Mouse (Mus musculus) stomach, embryonic 14.5 days (tissue): ENCODE results near the gene Ror2. TPM values are rescaled to one million over a fixed set of nuclear protein-coding genes. Genes with fewer than 3 reads are reported as not detected.

Source experiments
- ATAC-seq: fragments of 200-750 bp; cut with Nextera tagmentation; 2 replicates; pipeline ENCODE4 v1.8.0; 2017; ENCODE audit warnings: low read depth, moderate TSS enrichment; ENCODE audit not compliant: insufficient number of reproducible peaks, insufficient read depth, low FRiP score
- H3K27ac ChIP-seq: fragments of 300-500 bp; sonication (generic); 2 replicates; pipeline ENCODE4 v1.5.1; 2014; ENCODE audit warnings: mild to moderate bottlenecking, low read length, moderate library complexity, mixed read lengths
- H3K27me3 ChIP-seq: fragments of 300-500 bp; sonication (generic); 2 replicates; pipeline ENCODE4 v1.6.1; 2014; ENCODE audit warnings: low read length, control low read depth, mixed read lengths; ENCODE audit not compliant: control insufficient read depth, insufficient read depth
- H3K36me3 ChIP-seq: fragments of 300-500 bp; sonication (generic); 2 replicates; pipeline ENCODE4 v1.6.1; 2014; ENCODE audit warnings: mild to moderate bottlenecking, control low read depth, low read length, moderate library complexity, mixed read lengths; ENCODE audit not compliant: control insufficient read depth, insufficient read depth
- H3K4me1 ChIP-seq: fragments of 300-500 bp; sonication (generic); 2 replicates; pipeline ENCODE4 v1.6.1; 2014; ENCODE audit warnings: low read length, control low read depth, mixed read lengths; ENCODE audit not compliant: control insufficient read depth, insufficient read depth
- H3K4me2 ChIP-seq: fragments of 300-500 bp; sonication (generic); replicated peaks from 2 replicates; pipeline ENCODE4 v1.6.1; 2014; ENCODE audit warnings: low read depth, low read length, control low read depth
- H3K4me3 ChIP-seq: fragments of 300-500 bp; sonication (generic); 2 replicates; pipeline ENCODE4 v1.5.1; 2014; ENCODE audit warnings: low read depth, low read length, control low read depth
- H3K9ac ChIP-seq: fragments of 300-500 bp; sonication (generic); replicated peaks from 2 replicates; pipeline ENCODE4 v1.6.1; 2014; ENCODE audit warnings: low read depth, mild to moderate bottlenecking, control low read depth, low read length, moderate library complexity, mixed read lengths
- H3K9me3 ChIP-seq: fragments of 300-500 bp; sonication (generic); 2 replicates; pipeline ENCODE4 v1.6.1; 2016; ENCODE audit warnings: low read depth, low read length, control low read depth; ENCODE audit not compliant: control insufficient read depth
- WGBS: fragments of 180-500 bp; shearing (Covaris S2); extraction: QIAGEN DNeasy Blood & Tissue Kit; methylation state at CpG from one replicate; pipeline ENCODE4 v1.1.7; 2014; 5-methylcytosine and 5-hydroxymethylcytosine counted together
- polyA plus RNA-seq: library from polyadenylated mRNA; unstranded; fragments of >200 nt; fragmentation: Nextera tagmentation; extraction: Ambion mirVana; gene quantifications from 2 replicates; pipeline ENCODE4 v1.2.1, GENCODE M21; 2014

The Ror2 gene
- polyA plus RNA-seq, 1 experiment from 2014 or later: 13.9 TPM

DNA sequence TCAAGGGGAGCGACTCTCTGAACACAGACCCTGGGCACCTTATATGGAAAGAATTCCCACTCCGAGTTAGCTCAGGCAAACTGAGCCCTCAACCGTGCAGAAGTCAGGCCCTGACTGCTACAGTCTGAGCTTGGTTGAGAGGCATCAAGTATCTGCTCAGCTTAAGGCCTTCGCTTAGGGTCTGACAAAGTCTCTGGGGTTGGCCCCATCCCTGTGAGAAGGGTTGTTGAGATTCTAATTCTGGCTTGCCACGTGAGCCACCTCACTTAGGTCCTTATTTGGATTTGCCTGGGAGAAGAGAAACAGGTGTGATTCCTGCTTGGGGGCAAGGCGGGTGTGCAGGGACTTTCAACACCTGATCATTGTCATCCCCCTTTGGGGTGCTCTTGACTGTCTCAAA lies 129.6 kb downstream of the Ror2 start:
- H3K4me2 ChIP-seq: no peak overlapping the region
- H3K36me3 ChIP-seq: no peaks in the 10 kb centered on the region
- no peaks in the 10 kb centered on the region for H3K9me3 ChIP-seq
- 0 out of 2 replicates have a peak, but pooled peaks have one; percentile 18 for ATAC-seq
- no peaks in the 10 kb centered on the region for H3K27me3 ChIP-seq
- peaks cover 48% of the 10 kb centered on the region for H3K4me1 ChIP-seq
- 70% methylated on average over 6 of the region's 6 CpGs for WGBS
- H3K9ac ChIP-seq: no peak overlapping the region
- no peak overlapping the region for H3K4me3 ChIP-seq
- peak overlapping the region; percentile 75 for H3K27ac ChIP-seq

DNA sequence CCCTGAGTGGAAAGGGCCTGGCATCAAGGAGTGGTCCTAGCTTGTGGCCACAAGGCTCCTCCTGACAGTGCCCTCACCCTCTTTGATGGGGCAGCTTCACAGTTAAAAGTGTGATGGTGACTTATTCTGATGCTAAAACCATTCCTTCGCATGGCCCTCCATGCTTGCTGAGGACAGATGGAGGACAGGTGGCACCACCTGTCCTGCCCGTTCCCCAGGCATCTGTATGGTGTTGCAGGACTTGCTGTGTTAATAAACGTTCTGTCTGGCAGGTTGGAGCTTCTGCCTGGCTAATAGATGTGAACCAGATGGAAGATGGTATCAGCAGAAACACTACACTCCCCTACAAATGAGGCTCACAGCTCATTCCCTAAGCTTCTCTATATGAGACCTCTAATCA lies 140.4 kb downstream of the Ror2 start:
- Histone ChIP-seq H3K36me3 (0 out of 2 replicates have a peak, but pooled peaks cover 6% of the 10 kb centered on the region), H3K9me3 (no peaks in the 10 kb centered on the region), H3K9ac (no peak overlapping the region), H3K4me1 (peaks cover 3% of the 10 kb centered on the region; the same call in 1 of the 2 replicates), H3K27ac (no peak overlapping the region), H3K4me2 (no peak overlapping the region), H3K27me3 (no peaks in the 10 kb centered on the region), H3K4me3 (no peak overlapping the region)
- no peak for ATAC-seq
- 59% methylated on average over 3 of the region's 3 CpGs for WGBS

DNA sequence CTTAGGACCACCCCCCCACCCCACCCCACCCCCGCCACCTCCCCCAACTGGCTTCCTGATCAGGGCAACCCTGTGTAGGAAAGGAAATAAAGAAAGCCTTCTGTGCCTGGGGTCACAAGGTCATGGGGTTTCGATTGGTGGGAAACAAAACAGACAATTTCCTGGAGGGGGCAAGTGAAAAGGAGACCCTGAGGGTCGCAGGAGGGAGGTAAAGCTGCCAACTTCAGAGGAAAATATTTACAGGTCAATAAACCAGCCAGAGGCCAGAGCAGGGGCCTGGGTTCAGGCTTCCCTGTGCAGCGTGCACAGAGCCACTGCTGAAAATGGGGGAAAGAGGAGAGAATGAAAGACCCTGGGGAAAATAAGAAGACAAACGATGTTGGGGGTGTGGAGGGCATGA lies 142.8 kb downstream of the Ror2 start:
- Histone ChIP-seq H3K9me3 (peaks cover 9% of the 10 kb centered on the region; the same call in 1 of the 2 replicates), H3K36me3 (peaks cover 6% of the 10 kb centered on the region; the same call in 1 of the 2 replicates), H3K4me1 (peaks cover 3% of the 10 kb centered on the region; the same call in 1 of the 2 replicates), H3K27me3 (no peaks in the 10 kb centered on the region), H3K27ac (no peak overlapping the region), H3K4me3 (no peak overlapping the region), H3K4me2 (no peak overlapping the region), H3K9ac (no peak overlapping the region)
- ATAC-seq: no peak
- WGBS: 37% methylated on average over 5 of the region's 5 CpGs

DNA sequence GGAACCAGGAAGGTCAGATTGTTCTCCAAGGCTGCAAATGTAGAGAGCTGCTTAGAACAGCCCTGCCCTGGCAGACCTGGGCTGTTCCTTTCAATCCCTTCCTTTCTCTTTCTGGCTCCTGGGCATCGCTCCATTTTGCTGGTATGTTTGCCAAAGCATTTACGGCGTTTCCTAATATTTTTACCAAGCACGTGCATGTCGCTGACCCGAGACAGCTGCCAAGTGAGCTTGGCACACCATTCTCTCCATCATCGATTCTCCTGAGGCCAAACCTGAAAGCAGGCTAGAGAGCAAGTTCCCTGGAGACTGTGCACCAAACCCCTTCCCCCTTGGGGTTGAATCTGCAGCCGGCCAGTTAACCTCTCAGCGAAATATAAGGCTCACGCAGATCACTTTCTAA lies 143.7 kb downstream of the Ror2 start:
- Histone ChIP-seq H3K9ac (no peak overlapping the region), H3K9me3 (peaks cover 12% of the 10 kb centered on the region; the same call in 1 of the 2 replicates), H3K4me2 (no peak overlapping the region), H3K27me3 (no peaks in the 10 kb centered on the region), H3K4me3 (no peak overlapping the region), H3K27ac (no peak overlapping the region), H3K36me3 (peaks cover 6% of the 10 kb centered on the region; the same call in 1 of the 2 replicates), H3K4me1 (peaks cover 3% of the 10 kb centered on the region; the same call in 1 of the 2 replicates)
- WGBS: 79% methylated on average over 10 of the region's 10 CpGs
- no peak for ATAC-seq

DNA sequence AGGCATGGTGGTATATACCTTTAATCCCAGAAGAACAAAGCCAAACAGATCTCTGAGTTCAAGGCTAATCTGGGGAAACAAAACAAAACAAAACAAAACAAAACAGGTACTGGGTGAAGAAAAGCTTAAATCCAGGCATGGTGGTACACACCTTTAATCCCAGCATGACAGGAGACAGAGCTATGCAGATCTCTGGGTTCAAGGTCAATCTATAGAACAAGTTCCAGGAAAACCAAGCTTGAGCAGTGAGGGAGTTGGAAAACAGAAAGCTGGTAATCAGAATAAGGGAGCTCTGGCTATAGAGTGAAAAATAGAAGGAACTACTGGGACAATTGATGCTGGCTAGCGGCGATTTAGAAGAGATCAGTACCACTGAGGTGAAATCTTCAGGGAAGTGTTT lies 145.6 kb downstream of the Ror2 start:
- peaks cover 3% of the 10 kb centered on the region; the same call in 1 of the 2 replicates for H3K4me1 ChIP-seq
- peaks cover 12% of the 10 kb centered on the region; the same call in 1 of the 2 replicates for H3K9me3 ChIP-seq
- no peak for ATAC-seq
- no peak overlapping the region for H3K9ac ChIP-seq
- peaks cover 4% of the 10 kb centered on the region; the same call in 1 of the 2 replicates for H3K36me3 ChIP-seq
- no peak overlapping the region for H3K4me2 ChIP-seq
- H3K4me3 ChIP-seq: no peak overlapping the region
- H3K27me3 ChIP-seq: no peaks in the 10 kb centered on the region
- WGBS: 92% methylated on average over 2 of the region's 2 CpGs
- H3K27ac ChIP-seq: no peak overlapping the region

DNA sequence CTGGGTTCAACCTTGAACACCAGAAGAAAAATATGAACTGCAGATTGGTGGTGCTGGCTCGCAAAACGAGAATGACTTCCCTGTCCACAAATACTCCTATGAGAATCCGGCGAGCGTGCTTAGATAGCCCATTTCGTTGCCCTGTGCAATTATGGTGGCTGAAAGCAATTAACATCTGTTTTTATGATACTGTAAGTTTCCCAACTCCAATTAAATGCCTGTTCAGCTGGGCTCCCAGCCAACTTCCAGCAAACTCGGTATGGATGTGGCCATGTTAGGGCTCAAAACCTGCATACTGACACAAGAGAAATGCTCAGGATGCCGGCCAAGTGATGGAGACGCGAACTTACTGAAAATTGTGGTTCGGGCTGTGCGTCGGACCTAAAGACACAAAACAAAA lies 155.4 kb downstream of the Ror2 start:
- no peak overlapping the region for H3K9ac ChIP-seq
- H3K9me3 ChIP-seq: no peaks in the 10 kb centered on the region
- 0 out of 2 replicates have a peak, but pooled peaks cover 3% of the 10 kb centered on the region for H3K4me1 ChIP-seq
- no peak overlapping the region for H3K4me3 ChIP-seq
- H3K4me2 ChIP-seq: no peak overlapping the region
- no peak overlapping the region for H3K27ac ChIP-seq
- H3K27me3 ChIP-seq: no peaks in the 10 kb centered on the region
- no peak for ATAC-seq
- WGBS: 74% methylated on average over 13 of the region's 13 CpGs
- peaks cover 11% of the 10 kb centered on the region for H3K36me3 ChIP-seq

DNA sequence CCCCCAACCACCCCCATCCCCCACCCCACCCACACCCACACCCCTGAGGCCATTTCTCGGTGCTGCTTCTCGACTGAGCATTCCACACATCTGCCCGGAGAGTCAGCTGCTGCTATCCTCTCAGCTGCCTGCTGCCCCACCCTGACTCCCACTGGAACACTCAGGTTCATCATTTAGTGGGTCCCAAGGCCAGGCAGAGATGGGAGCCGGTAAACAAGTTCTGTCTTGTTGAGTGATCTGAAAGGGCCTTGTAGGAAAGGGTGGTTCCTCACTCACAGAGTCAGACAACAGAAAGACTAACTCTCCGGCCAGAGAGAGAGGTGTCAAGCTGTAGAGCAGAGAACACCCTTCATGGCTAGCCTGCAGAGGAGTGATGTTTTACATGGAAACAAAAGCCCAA lies 155.9 kb downstream of the Ror2 start:
- ATAC-seq: no peak
- no peak overlapping the region for H3K27ac ChIP-seq
- 76% methylated on average over 5 of the region's 5 CpGs for WGBS
- no peak overlapping the region for H3K4me3 ChIP-seq
- H3K9ac ChIP-seq: no peak overlapping the region
- peaks cover 11% of the 10 kb centered on the region for H3K36me3 ChIP-seq
- 0 out of 2 replicates have a peak, but pooled peaks cover 3% of the 10 kb centered on the region for H3K4me1 ChIP-seq
- no peak overlapping the region for H3K4me2 ChIP-seq
- H3K9me3 ChIP-seq: no peaks in the 10 kb centered on the region
- no peaks in the 10 kb centered on the region for H3K27me3 ChIP-seq

DNA sequence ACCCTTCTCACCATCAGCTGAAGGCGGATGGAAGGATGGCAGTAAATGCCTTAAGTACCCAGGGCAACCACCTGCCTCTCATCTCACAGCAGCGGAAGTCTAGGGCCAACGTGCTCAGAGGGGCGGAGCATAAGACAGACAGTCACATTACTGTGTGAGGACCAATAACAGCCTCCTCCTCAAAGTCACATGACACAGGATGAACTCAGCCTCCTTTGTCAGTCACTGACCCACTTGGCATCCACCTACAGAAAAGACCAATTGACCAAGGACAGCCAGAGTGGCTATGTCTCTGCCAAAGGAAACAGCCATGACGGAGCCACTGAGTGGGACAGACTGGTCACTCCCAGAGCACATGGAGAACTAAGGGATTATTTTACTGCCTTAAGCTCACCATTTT lies 160.3 kb downstream of the Ror2 start:
- Histone ChIP-seq H3K27me3 (no peaks in the 10 kb centered on the region), H3K4me2 (no peak overlapping the region), H3K9ac (no peak overlapping the region), H3K4me3 (no peak overlapping the region), H3K4me1 (0 out of 2 replicates have a peak, but pooled peaks cover 3% of the 10 kb centered on the region), H3K9me3 (no peaks in the 10 kb centered on the region), H3K36me3 (peaks cover 12% of the 10 kb centered on the region), H3K27ac (no peak overlapping the region)
- no peak for ATAC-seq
- 71% methylated on average over 5 of the region's 5 CpGs for WGBS

DNA sequence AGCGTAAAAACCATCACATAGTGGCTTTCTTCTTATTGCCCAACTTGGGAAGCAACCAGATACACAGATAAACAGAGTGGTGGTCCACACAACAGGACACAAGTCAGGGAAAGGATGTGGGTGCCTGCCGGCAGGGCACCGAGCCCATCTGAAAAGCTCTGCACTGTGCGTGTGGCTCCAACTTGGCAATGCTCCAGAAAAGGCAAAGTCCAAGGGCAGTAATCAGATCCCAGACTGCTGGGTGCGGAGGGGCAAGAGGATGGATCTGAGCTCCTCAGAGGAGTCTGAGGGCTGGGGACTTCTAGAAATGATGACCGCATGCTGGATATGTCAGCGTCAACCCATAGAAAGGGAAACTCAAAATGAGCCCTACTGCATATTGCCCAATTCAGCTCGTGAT lies 163.8 kb downstream of the Ror2 start:
- ATAC-seq: no peak
- Histone ChIP-seq H3K4me3 (no peak overlapping the region), H3K4me1 (peaks cover 6% of the 10 kb centered on the region), H3K27ac (no peak overlapping the region), H3K9ac (no peak overlapping the region), H3K4me2 (no peak overlapping the region), H3K36me3 (peaks cover 18% of the 10 kb centered on the region), H3K9me3 (no peaks in the 10 kb centered on the region), H3K27me3 (no peaks in the 10 kb centered on the region)
- WGBS: 75% methylated on average over 8 of the region's 8 CpGs
